Mouse (Mus musculus): ENCODE measurements around the gene Elmo3. TPM values are rescaled to one million over a fixed set of nuclear protein-coding genes. Genes with fewer than 3 reads are reported as not detected.
"Not testable (repeated sequence)": the region's sequence is repeated elsewhere in the genome, so short reads cannot be mapped to it uniquely, and the experiment has no call there.

Gene Elmo3
- total RNA-seq, 2 experiments from 2014 or later: 10.1 to 21.9 TPM

DNA sequence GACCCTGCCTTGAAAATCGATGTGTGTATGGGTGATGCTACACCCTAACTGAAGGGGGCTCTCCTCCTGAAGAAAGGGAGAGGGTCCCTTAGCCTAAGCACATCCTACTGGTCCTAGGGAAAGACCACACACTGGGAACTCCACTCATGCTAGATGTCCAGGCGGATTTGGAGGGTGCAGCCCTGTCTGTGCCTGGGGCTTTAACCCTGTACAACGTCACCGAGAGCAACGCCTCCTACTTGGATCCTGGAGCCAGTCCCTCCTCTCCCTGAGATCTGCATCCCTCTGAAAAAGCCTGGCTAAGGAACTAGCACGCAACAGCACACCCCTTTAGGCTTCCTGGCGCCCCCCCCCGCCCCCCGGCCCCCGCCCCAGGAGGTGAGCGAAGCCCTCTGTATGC lies 30.0 kb upstream of the Elmo3 start:
- no peak for ATAC-seq (replicated peaks; ENCODE audit: low FRiP score, poor library complexity, severe bottlenecking)

DNA sequence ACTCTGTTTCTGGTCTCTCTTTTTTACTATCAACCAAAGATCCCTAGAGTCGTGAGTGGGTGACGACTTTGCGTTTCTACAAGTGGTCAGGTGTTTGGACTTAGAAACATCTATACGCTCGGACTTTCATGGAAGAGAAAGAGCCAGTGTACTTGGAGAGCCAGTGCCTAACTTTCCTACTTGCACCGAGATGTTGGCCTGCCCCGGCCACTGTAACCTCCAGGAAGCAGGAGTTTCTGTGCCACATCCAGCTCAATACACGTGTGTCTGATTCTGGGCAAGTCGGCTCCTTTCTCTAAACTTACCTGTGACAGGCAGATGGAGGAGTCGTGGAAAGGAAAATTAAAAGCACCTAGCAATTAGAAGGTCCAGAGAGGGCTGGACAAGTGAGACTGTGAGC lies 29.6 kb upstream of the Elmo3 start, which contains the start of gene Nol3:
Nol3 (plus strand) TSS at position 301 of the 400 bp plus-strand sequence.
- no peak for ATAC-seq (replicated peaks; ENCODE audit: low FRiP score, poor library complexity, severe bottlenecking)

DNA sequence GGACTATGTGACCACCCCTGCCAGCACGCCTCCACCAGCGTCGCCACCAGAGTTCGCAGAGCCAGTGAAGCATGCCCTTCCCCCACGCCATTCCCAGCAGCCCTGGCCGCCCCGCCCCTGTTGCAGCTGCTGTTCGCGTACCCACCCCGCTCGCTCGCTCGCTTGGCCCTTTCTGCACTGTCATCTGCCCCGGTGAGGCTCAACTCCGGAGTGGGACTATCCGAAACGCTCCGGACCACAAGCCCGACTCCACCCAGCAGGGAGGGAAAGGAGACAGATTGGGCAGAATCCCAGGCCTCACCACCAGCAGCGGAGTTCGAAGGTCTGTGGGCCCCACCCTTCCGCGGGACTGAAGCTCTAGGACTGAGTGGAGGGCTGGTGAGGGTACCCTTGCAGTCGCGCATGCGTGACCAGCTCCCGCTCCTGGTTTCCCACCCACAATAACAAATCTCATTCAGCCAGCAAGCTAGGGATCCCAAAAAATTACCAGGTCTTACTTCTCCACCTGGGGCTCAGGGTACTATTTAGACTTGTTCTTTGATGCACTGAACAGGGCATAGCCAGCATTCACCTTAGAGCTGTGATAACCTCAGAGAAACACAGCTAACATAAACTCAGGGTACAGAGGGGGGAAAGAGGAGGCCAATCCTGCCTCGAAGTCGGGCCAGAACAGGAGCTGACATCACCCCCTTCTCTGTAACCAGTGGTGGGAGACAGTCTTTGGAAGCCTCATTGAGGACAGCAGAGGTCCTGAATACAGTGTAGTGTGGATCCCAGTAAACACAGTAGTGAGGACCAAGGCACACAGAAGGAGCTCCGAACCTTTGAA lies 28.9 kb upstream of the Elmo3 start:
- ATAC-seq (replicated peaks; ENCODE audit: low FRiP score, poor library complexity, severe bottlenecking): peak; percentile 46

DNA sequence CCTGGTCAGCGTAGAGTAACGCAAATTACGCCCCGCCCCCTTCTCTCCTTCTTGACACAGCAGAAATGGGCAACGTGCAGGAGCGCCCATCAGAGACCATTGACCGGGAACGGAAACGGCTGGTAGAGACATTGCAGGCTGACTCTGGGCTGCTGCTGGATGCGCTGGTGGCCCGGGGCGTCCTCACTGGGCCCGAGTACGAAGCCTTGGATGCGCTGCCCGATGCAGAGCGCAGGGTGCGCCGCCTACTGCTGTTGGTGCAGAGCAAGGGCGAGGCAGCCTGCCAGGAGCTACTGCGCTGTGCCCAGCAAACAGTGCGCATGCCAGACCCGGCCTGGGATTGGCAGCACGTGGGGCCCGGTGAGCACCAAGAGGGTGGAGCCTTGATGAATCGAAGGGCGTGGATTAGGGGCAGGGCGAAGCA lies 26.5 kb upstream of the Elmo3 start:
- ATAC-seq (replicated peaks; ENCODE audit: low FRiP score, poor library complexity, severe bottlenecking): peak; percentile 78

DNA sequence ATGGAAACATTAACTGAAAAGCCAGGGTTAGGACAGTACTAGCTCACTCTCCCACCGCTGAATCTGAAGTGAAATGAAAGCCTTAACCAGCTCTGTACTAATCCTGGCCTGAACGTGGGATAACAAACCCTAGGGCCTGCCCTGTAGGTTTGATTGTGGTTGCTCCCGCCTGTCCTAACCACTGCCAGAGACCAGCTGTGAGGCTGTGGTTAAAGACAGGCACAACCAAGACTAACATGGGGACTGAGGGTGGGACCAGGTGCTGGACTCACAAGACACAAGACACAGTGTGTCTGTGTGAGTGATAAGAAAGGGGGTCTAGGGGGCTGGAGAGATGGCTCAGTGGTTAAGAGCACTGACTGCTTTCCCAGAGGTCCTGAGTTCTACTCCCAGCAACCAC lies 24.8 kb upstream of the Elmo3 start:
- ATAC-seq (replicated peaks; ENCODE audit: low FRiP score, poor library complexity, severe bottlenecking): no peak

DNA sequence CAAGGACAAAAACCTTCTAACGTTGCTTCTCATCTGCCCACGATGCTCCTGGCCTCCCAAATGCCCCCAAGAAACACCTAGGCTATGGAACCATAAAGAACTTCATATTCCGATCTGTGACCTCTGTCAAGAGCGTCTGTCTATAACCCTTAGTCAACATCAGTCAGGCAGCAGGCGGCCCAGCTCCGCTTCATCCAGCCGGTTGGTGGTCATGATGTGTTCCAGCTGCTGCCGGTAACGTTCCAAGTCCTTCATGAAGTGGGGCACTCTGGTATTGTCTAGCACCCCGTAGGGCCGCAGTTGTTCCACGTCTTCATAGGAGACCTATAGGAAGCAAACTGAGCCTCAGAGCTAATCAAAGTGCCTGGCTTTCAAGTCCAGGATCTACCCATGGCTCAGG lies 23.6 kb upstream of the Elmo3 start:
- ATAC-seq (replicated peaks; ENCODE audit: low FRiP score, poor library complexity, severe bottlenecking): no peak

DNA sequence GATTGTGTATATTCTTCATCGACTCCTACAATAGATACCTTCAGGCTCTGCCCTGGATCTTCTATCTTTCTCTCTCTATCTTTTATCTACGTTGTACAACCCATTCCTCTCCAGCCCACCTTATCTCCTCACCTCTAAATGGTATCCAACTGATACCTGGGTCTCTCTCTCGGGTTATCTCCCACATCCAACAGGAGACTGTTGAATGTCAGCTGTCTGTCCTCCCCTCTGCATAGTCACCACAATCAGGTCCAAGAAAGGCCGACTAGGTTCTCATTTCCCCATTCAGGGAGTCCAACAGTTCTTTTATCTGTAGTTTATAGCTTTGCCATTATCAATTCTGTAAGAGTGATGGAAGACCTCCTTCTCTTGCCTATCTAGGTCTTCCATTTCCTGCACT lies 23.2 kb upstream of the Elmo3 start:
- ATAC-seq (replicated peaks; ENCODE audit: low FRiP score, poor library complexity, severe bottlenecking): no peak

DNA sequence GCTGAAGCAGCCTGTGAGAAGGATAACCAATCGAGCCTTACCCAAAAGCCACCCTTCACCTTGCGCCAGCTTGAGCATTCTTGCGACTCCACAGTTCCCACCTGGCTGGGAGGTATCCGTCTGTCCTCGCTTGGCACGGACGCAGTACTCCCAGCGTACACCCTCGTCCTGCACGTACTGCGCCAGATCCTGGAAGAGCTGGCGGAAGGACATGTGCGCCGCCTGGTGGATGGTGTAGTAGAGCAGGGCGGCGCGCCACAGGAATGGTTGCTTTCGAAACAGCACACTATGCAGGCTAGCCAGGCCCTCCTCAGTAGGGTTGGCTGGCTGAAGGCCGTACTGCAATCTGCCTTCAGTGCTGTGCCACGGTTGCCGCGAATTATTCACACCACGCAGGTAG lies 22.3 kb upstream of the Elmo3 start:
- peak; percentile 59 for ATAC-seq (replicated peaks; ENCODE audit: low FRiP score, poor library complexity, severe bottlenecking)

DNA sequence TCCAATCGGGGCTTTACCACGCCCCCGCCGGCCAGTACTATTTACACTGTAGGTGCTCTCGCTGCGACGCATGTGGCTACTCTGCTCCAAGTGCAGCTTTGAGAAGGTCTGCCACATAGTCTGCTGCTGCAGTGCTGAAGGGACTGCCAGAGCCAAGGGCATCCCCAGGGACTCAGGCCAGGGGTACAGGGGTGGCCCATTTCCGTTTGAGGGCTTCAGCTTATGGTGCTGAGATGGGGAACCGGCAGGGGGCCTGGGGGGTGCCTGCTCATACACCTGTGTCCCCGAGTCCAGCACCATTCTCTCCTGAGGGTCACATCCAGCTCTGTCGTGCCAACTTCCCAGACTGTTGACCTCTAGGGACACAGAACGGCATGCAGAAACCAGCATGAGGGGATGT lies 19.9 kb upstream of the Elmo3 start:
- no peak for ATAC-seq (replicated peaks; ENCODE audit: low FRiP score, poor library complexity, severe bottlenecking)

DNA sequence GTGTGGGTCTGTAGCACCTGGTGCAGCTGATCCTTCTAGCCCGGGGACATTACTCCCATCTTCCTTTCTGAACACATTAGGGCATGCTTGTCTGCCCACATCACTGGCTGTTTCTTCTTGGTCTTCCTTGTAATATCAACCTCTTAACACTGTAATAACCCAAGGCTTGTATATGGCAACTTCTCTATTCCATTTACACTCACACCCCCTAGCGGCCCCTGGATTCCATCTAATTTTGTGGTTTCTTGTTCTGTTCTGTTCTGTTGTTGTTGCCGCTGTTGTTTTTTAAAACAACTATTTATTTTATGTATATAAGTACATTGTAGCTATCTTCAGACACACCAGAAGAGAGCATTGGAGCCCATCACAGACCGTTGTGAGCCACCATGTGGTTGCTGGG lies 18.5 kb upstream of the Elmo3 start:
- ATAC-seq (replicated peaks; ENCODE audit: low FRiP score, poor library complexity, severe bottlenecking): no peak

DNA sequence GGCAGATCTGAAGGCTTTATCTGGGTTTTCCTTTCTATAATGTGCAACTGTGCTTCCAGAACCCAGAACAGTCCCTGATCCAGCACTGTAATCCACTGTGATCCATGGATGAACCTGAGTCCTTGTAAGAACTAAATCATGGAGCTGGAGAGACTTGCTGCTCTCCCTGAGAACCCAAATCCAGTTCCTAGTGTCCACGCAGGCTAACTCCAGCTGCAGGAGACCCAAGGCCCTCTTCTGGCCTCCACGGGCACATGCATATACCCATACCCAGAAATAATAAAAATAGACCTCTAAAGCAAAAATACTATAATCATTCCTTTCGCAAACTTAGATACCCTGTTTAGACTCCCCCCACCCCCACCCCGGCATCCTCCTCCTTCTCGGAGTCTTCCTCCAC lies 17.2 kb upstream of the Elmo3 start:
- no peak for ATAC-seq (replicated peaks; ENCODE audit: low FRiP score, poor library complexity, severe bottlenecking)

DNA sequence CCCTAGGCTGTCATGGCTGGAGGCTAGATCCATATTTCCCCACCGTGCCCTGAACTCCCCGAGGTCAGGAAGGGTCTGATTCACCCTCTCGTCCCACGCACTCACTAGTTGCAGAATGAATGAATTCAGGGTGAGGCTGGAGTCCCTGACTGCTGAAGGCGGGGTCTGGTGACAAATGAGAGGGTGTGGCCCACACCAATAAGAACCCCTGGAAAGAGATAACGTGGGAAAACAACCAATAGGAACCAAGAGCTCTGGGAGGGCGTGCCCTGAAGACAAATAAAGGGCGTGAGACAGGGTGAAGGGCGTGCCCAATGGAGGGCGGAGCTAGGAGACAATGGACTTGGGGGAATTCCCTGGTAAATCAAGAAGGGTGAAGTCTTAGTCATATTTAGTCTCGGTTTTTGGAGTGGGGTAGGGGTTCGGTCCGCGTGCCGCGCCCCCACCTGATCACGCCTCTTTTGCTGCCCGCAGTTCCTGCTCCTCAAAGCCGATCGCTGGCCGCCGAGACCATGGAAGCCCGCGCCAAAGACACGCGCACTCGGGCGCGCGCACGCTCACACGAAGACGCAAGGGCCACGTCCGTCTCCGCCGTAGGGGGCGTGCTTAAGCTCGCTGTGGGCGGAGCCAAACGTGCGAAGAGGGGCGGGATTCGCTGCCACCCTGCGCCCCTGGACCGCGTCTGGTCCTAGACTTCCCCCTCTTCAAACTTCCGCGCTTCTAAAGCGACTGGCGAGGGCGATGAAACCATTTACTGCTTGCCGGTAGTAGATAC lies 16.3 kb upstream of the Elmo3 start:
- peak; percentile 62 for ATAC-seq (replicated peaks; ENCODE audit: low FRiP score, poor library complexity, severe bottlenecking)

DNA sequence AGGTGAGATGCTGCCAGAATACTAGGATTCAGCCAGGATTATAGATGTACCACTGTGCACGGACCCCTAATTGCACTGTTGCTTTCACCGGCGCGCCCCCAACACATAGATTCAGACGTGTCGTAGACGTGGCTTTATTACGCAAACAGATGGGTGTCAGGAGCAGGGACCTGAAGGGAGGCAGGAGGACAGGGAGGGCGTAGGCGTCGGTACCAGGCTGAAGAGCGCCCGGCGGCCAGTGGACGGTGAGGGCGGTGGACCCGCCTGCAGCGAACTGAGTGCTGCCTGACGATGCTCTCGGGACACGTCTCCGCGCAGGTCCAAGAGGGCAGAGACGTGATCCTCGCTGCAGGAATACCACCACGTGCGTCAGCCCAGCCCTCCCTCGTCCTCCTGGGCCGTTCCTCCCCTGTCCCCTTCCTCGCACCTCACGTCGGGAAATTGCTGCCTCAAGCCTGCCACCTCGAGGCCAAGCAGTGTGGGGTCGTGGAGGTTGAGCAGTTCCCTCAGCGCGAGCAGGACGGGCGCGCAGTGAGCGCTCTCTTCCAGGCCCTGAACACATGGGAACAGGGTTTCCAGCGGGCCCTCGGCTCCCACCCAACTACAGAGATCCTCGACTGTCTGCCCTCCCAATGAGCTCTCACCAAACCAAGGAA lies 15.5 kb upstream of the Elmo3 start, which contains the start of gene 4931428F04Rik:
4931428F04Rik (minus strand) TSS at position 60 of the 656 bp plus-strand sequence.
- ATAC-seq (replicated peaks; ENCODE audit: low FRiP score, poor library complexity, severe bottlenecking): peak; percentile 35

DNA sequence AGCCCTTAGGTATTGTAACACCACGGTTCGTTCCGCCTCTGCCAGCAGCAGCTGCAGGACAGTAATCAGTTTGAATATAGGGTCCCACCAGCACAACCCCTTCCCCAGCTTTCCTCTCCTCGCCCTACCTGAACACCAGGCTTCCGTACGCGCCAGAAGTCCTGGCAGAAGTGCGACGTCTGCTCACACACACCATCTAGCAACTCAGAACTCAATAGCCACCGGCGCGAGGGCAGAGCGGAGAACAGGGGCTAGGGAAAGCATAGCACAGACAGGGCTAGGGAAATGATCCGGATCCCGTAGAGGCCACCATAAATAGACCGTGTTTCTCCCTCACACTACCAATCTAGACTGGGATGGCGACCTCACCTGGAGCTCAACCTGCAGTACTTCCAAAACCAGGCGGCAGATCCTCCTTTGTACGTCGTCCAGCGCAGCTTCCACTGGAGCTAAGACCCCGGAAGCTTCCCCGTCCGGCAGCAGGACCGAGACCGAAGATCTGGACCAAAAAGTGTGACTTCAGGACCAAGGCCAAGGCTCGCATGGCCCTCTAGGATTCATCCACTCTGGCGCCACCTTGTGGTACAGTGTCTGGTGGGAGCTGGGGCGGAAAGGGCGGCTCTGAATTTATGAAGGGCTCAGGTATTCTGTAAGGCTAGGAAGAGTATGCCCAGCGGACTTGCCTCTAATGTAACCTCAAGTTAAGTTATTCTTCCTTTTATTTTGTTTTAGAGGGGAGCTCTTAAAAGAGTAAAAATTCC lies 14.7 kb upstream of the Elmo3 start:
- ATAC-seq (replicated peaks; ENCODE audit: low FRiP score, poor library complexity, severe bottlenecking): peak; percentile 75

DNA sequence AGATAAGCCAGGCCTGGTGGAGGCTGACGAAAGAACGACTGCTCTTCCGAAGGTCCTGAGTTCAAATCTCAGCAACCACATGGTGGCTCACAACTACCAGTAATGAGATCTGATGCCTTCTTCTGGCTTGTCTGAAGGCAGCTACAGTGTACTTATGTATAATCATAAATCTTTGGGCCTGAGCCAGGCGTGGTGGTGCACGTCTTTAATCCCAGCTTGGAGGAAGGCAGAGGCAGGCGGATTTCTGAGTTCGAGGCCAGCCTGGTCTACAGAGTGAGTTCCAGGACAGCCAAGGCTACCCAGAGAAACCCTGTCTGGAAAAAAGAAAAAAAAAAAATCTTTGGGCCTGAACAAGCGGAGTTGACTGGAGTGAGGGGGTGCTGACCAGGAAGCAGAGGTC lies 14.0 kb upstream of the Elmo3 start:
- not testable (repeated sequence) for ATAC-seq (replicated peaks; ENCODE audit: low FRiP score, poor library complexity, severe bottlenecking)

DNA sequence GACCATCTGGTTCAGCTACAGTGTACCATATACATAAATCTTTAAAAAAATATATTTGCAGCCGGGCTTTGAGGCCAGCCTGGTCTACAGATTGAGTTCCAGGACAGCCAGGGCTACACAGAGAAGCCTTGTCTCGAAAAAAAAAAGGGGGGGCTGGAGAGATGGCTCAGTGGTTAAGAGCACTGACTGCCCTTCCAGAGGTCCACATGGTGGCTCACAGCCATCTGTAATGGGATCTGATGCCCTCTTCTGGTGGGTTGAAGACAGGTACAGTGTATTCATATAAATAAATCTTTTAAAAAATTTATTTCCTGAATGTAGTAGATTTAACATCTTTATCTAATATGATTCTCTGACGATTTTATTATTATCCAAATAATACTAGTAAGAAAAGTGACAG lies 13.6 kb upstream of the Elmo3 start:
- not testable (repeated sequence) for ATAC-seq (replicated peaks; ENCODE audit: low FRiP score, poor library complexity, severe bottlenecking)

DNA sequence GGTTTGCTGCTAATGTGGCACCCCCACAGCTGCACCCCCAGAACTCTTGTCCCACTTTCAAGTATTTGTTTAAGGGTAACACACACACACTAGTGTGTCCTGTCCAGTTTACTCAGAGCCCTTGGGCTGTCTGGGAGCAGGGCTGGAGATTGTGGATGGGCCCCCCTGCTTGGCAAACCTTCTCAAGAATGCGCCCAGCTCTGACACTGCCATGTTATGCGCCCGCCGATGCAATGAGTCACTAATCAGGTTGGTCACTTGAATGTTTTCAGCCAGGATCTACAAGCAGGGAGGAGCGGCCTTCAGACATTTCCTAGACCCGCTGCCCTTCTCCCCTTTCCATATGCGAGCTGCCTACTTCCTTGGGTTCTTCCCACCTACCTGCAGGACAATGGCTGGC lies 12.9 kb upstream of the Elmo3 start:
- ATAC-seq (replicated peaks; ENCODE audit: low FRiP score, poor library complexity, severe bottlenecking): no peak

DNA sequence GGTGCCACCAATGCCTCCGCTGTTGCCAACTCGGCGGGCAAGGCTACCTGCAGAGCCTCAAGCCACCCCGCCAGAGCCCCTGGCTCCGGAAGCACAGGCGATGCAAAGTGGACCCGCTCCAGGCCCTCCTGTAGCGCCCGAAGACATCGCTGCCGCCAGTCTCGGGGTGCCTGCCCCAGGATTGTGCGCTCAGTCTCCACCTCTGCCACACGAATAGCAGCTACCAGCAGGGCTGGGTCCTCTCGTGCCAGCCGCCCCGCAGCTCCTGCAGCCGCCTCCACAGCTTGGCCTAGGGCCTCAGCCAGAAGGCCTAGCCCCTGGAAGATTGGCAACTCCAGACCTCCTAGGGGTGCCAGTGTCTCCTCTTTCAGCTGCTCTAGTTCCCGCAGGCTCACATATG lies 12.0 kb upstream of the Elmo3 start:
- no peak for ATAC-seq (replicated peaks; ENCODE audit: low FRiP score, poor library complexity, severe bottlenecking)

DNA sequence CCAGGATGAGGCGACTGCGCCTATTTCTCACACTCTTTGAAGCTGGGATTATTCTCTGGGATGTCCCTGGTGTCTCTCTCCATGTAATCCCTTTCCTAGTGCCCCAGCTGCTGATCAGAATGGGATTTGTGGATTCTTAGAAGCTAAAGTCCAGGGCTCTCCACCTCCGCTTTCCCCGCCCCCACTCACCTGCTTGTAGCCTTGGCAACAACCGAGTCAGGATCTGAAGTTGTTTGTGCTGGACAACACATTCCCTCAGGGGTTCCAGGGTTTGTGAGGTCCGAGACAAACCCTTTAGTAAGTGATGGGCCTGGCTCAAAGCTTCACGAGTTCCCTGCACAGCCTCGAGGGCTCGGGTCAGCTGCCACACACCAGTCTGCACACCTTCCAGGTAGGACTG lies 10.6 kb upstream of the Elmo3 start:
- no peak for ATAC-seq (replicated peaks; ENCODE audit: low FRiP score, poor library complexity, severe bottlenecking)

DNA sequence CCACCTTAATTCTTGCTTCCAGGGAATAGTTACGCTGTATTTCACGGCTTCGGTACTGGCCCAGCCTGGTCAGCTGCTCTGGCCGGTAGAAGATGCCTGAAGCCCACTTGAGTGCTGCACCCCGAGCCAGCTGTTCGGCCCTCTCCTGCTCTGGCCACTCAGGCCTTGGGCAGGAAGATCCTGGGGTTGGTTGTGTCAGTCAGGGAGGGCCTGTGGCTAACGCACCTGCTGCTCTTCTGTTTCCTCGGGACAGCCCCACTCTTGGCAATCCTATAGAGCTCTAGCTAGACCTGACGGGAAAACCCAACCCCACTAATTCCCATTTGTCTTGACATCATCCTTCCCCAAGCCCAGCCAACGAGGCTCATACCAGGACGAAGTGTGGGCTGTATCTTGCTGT lies 10.1 kb upstream of the Elmo3 start:
- no peak for ATAC-seq (replicated peaks; ENCODE audit: low FRiP score, poor library complexity, severe bottlenecking)

Measured in erythroid progenitor cell, adult 5-6 weeks (primary cell).